Mouse (Mus musculus) layer of hippocampus, adult 2 months (tissue): Measurements from ENCODE around the gene Cmtm6. TPM values are rescaled to one million over a fixed set of nuclear protein-coding genes. Genes with fewer than 3 reads are reported as not detected.

Source experiments
- DNase-seq, 2 experiments: peaks; one replicate each; pipeline ENCODE4 v3.0.0; 2022; ENCODE audit warnings: low spot score in 2 of 2
- H3K27ac ChIP-seq: fragments of 200-600 bp; 2 replicates; pipeline ENCODE4 v1.8.1; 2022
- H3K4me3 ChIP-seq: fragments of 200-600 bp; 2 replicates; pipeline ENCODE4 v1.8.1; 2022; ENCODE audit warnings: mild to moderate bottlenecking
- CTCF ChIP-seq: fragments of 200-600 bp; conservative IDR thresholded peaks from 2 replicates; pipeline ENCODE4 v1.8.1; 2022; ENCODE audit warnings: antibody characterized with exemption, mild to moderate bottlenecking, moderate library complexity
- total RNA-seq, 2 experiments: library from RNA; stranded (reverse); gene quantifications; 2 replicates each; pipeline ENCODE4 v1.2.3; 2021

Cmtm6 gene
- total RNA-seq, 2 experiments from 2014 or later = 19.2 to 25.6 TPM

DNA sequence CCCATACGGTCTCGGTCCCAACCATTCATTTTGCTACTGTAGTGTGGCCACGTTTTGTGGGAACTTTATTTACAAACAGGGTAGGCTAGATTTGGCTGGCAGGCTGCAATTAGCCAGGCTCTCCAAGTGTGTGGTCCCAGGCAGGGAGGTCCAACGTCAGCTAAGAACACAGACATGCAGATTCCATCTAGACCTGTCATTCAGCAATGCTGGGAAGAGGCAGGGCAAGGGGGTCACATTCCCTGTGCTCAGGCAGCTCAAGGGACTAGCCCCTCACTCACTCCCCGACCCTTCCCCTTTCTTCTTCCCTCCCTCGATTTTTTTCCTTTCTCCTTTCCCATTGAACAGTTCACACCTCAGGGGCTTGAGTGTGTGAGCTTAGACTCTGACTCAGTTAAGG lies 67.9 kb downstream of the Cmtm6 start:
- no peak overlapping the region for H3K27ac ChIP-seq
- no peak overlapping the region for H3K4me3 ChIP-seq
- DNase-seq = no peak
- TF ChIP-seq CTCF = no peak

Other genes starting within 250 kb of the Cmtm6 start
- gene Ccr4, start 226.2 kb upstream of the Cmtm6 start, total RNA-seq = not detected
- not detected for gene C130032M10Rik, start 215.4 kb upstream of the Cmtm6 start, total RNA-seq
- gene Trim71, start 166.7 kb upstream of the Cmtm6 start, total RNA-seq = 1 to 10 TPM; 1.3 to 1.4 TPM
- 10 to 100 TPM; 51.4 to 56.1 TPM for gene Cnot10, start 90.9 kb upstream of the Cmtm6 start, total RNA-seq
- gene Dync1li1, start 42.3 kb upstream of the Cmtm6 start, total RNA-seq = 10 to 100 TPM; 96.5 to 97.1 TPM
- gene Cmtm7, start 50.7 kb downstream of the Cmtm6 start, total RNA-seq = 1 to 10 TPM; 4.3 to 4.8 TPM
- gene Cmtm8, start 113.0 kb downstream of the Cmtm6 start, total RNA-seq = 1 to 10 TPM; 2.3 to 3.1 TPM
- 10 to 100 TPM; 75.2 to 78.3 TPM for gene Gpd1l, start 202.9 kb downstream of the Cmtm6 start, total RNA-seq
- gene Osbpl10, start 247.5 kb downstream of the Cmtm6 start, total RNA-seq = 10 to 100 TPM; 19.0 to 19.5 TPM